24 mouse cellular contexts compared by ENCODE assay signal in genomic region chr19:59168386-59168905, GRCm38 (mm10). TPM values are rescaled to one million over a fixed set of nuclear protein-coding genes. Genes with fewer than 3 reads are reported as not detected.
A peak's percentile ranks its signal among the peaks of the same experiment; 100 is the strongest.
DNase-seq lines count a peak whose midpoint lies in the region; ATAC-seq and TF ChIP-seq lines count a peak whose summit lies in the region.
"Had no signal": no experiment of that assay in that cellular context is flagged by ENCODE, and none has a peak within 500 bp of the region (broad histone marks: within the 10 kb centered on the region; RNA-seq: fewer than 3 reads in every experiment).

No protein-coding gene starts in this region.

- H3K27ac ChIP-seq in hindbrain, embryonic 11.5 days (ENCODE audit: low read depth, low read length), result no peak overlapping the region
- no peak overlapping the region for H3K27ac ChIP-seq in hindbrain, postnatal 0 days
- H3K27ac ChIP-seq in forebrain, embryonic 10.5 days, result peak overlapping the region; percentile 94
- no peak overlapping the region for H3K27ac ChIP-seq in limb, embryonic 10.5 days

- no peak overlapping the region for H3K4me3 ChIP-seq in hindbrain, embryonic 11.5 days (ENCODE audit: low read depth, low read length)
- no peak overlapping the region for H3K4me3 ChIP-seq in hindbrain, postnatal 0 days (ENCODE audit: low read length)
- H3K4me3 ChIP-seq in forebrain, embryonic 10.5 days, result peak overlapping the region; percentile 62
- no peak overlapping the region for H3K4me3 ChIP-seq in limb, embryonic 10.5 days

- 3% methylated on average over 17 of the region's 17 CpGs for WGBS in hindbrain, embryonic 11.5 days
- WGBS in hindbrain, postnatal 0 days, result 5% methylated on average over 17 of the region's 17 CpGs
- under 1% methylated on average over 17 of the region's 17 CpGs for WGBS in forebrain, embryonic 10.5 days
- WGBS in limb, embryonic 10.5 days, result 2% methylated on average over 17 of the region's 17 CpGs

- no peaks in the 10 kb centered on the region for H3K36me3 ChIP-seq in hindbrain, embryonic 11.5 days (ENCODE audit: control insufficient read depth, insufficient read depth, low read length)
- no peaks in the 10 kb centered on the region for H3K36me3 ChIP-seq in hindbrain, postnatal 0 days (ENCODE audit: insufficient read depth, low read length)
- no peaks in the 10 kb centered on the region; the same call in 1 of the 2 replicates for H3K36me3 ChIP-seq in forebrain, embryonic 10.5 days (replicated peaks)
- H3K36me3 ChIP-seq in limb, embryonic 10.5 days, result no peaks in the 10 kb centered on the region

- peaks cover 98% of the 10 kb centered on the region for H3K27me3 ChIP-seq in hindbrain, embryonic 11.5 days (ENCODE audit: control insufficient read depth, insufficient read depth, low read length)
- peaks cover 85% of the 10 kb centered on the region for H3K27me3 ChIP-seq in hindbrain, postnatal 0 days (ENCODE audit: insufficient read depth, low read length)
- H3K27me3 ChIP-seq in forebrain, embryonic 10.5 days (ENCODE audit: poor library complexity, severe bottlenecking), result peaks cover 100% of the 10 kb centered on the region
- peaks cover 100% of the 10 kb centered on the region for H3K27me3 ChIP-seq in limb, embryonic 10.5 days (ENCODE audit: low read depth, poor library complexity, severe bottlenecking)
- H3K27me3 ChIP-seq: CH12.LX had no signal

- H3K4me1 ChIP-seq in hindbrain, embryonic 11.5 days (replicated peaks; ENCODE audit: control insufficient read depth, insufficient read depth, low read length), result peaks cover 9% of the 10 kb centered on the region
- H3K4me1 ChIP-seq in hindbrain, postnatal 0 days (ENCODE audit: insufficient read depth, low read length), result peaks cover 6% of the 10 kb centered on the region; the same call in 1 of the 2 replicates
- H3K4me1 ChIP-seq in forebrain, embryonic 10.5 days, result peaks cover 82% of the 10 kb centered on the region
- peaks cover 49% of the 10 kb centered on the region for H3K4me1 ChIP-seq in limb, embryonic 10.5 days

- peak; percentile 56 for DNase-seq in hindbrain, embryonic 11.5 days (ENCODE audit: low spot score)
- DNase-seq in hindbrain, postnatal 0 days (ENCODE audit: low spot score), result no peak
- peak; percentile 24 for DNase-seq in brain, embryonic 14.5 days (ENCODE audit: low read depth)
- peak; percentile 42 for DNase-seq in forebrain, embryonic 10.5 days (ENCODE audit: extremely low spot score, low spot score)
- peak; percentile 52 for DNase-seq in limb, embryonic 10.5 days (ENCODE audit: low spot score)
- no peak for DNase-seq in frontal cortex, postnatal 10 days (ENCODE audit: low spot score in 2 of 2)
- no peak for DNase-seq in adrenal gland, adult 18-20 months (ENCODE audit: low spot score in 2 of 2)
- DNase-seq in ovary, postnatal 10 days (ENCODE audit: low spot score), result no peak
- DNase-seq: adrenal gland, adult 8-10 months; cerebellum, adult 11-12 months; gastrocnemius, postnatal 25 days; kidney, adult 2 months; lung, adult 18-20 months had no signal

- no peak overlapping the region for H3K9ac ChIP-seq in hindbrain, embryonic 11.5 days (ENCODE audit: low read depth, low read length)
- no peak overlapping the region for H3K9ac ChIP-seq in hindbrain, postnatal 0 days (replicated peaks; ENCODE audit: low read length)

- TF ChIP-seq POLR2A in brain, embryonic 14.5 days (IDR thresholded peaks at IDR 0.05; ENCODE audit: borderline replicate concordance, extremely low read depth, insufficient read depth, insufficient read length, poor library complexity, severe bottlenecking), result no peak

- H3K9me3 ChIP-seq in hindbrain, embryonic 11.5 days (ENCODE audit: control insufficient read depth, low read length), result no peaks in the 10 kb centered on the region
- no peaks in the 10 kb centered on the region for H3K9me3 ChIP-seq in hindbrain, postnatal 0 days (ENCODE audit: low read length)
- no peaks in the 10 kb centered on the region for H3K9me3 ChIP-seq in forebrain, embryonic 10.5 days
- no peaks in the 10 kb centered on the region for H3K9me3 ChIP-seq in limb, embryonic 10.5 days (replicated peaks)

- no peak for TF ChIP-seq CTCF in hindbrain, postnatal 0 days (IDR thresholded peaks at IDR 0.05; ENCODE audit: low read depth)
- TF ChIP-seq CTCF in brain, embryonic 14.5 days (IDR thresholded peaks at IDR 0.05; ENCODE audit: borderline replicate concordance, extremely low read depth, insufficient read depth, insufficient read length), result no peak

- no peak for ATAC-seq in hindbrain, embryonic 11.5 days (ENCODE audit: low FRiP score)
- no peak for ATAC-seq in hindbrain, postnatal 0 days
- ATAC-seq: hindbrain, embryonic 16.5 days had no signal

- no peak overlapping the region for H3K4me2 ChIP-seq in hindbrain, embryonic 11.5 days (replicated peaks; ENCODE audit: low read depth, low read length)
- H3K4me2 ChIP-seq in hindbrain, postnatal 0 days (ENCODE audit: low read depth, low read length), result no peak overlapping the region

RNA-seq across cellular contexts. Expression of gene Vax1, which starts 1.4 kb away (rescaled TPM):
- polyA plus RNA-seq in hindbrain, embryonic 11.5 days (2014; fragmentation: Nextera tagmentation; extraction: Ambion mirVana), result 0.14 TPM in 1 of 2 replicates, not detected in the other
- not detected in 2 replicates for total RNA-seq in hindbrain, postnatal 0 days (2014; rRNA removed)
- not detected in 2 replicates for polyA plus RNA-seq in hindbrain, postnatal 0 days (2015; fragmentation: Nextera tagmentation; extraction: Ambion mirVana)
- polyA plus RNA-seq in brain, embryonic 14.5 days (2012; rRNA removed), result 10.5 and 22.5 TPM in 2 replicates
- polyA plus RNA-seq in forebrain, embryonic 10.5 days (2016; fragmentation: Nextera tagmentation; extraction: Ambion mirVana), result 0.50 and 1.0 TPM in 2 replicates
- polyA plus RNA-seq in limb, embryonic 10.5 days (2016; fragmentation: Nextera tagmentation; extraction: Ambion mirVana), result not detected in 2 replicates
- total RNA-seq in adrenal gland, adult 18-20 months (2021), result not detected
- total RNA-seq: adrenal gland, adult 8-10 months; CH12.LX; gastrocnemius, postnatal 25 days; heart, adult 8-10 months; liver, adult 2 months; megakaryocyte-erythroid progenitor cell, adult 5-6 weeks had no signal
- polyA plus RNA-seq: heart, embryonic 16.5 days; hindbrain, embryonic 16.5 days; kidney, adult 2 months; liver, adult 2 months; neural tube, embryonic 11.5 days; small intestine, adult 2 months had no signal

RNA-seq across cellular contexts. Expression of gene Kcnk18, which starts 50.6 kb away (rescaled TPM):
- polyA plus RNA-seq in hindbrain, embryonic 11.5 days (2014; fragmentation: Nextera tagmentation; extraction: Ambion mirVana), result not detected in 2 replicates
- not detected in 2 replicates for total RNA-seq in hindbrain, postnatal 0 days (2014; rRNA removed)
- polyA plus RNA-seq in hindbrain, postnatal 0 days (2015; fragmentation: Nextera tagmentation; extraction: Ambion mirVana), result 0.05 TPM in 1 of 2 replicates, not detected in the other
- not detected in 2 replicates for polyA plus RNA-seq in brain, embryonic 14.5 days (2012; rRNA removed)
- polyA plus RNA-seq in forebrain, embryonic 10.5 days (2016; fragmentation: Nextera tagmentation; extraction: Ambion mirVana), result not detected in 2 replicates
- polyA plus RNA-seq in limb, embryonic 10.5 days (2016; fragmentation: Nextera tagmentation; extraction: Ambion mirVana), result not detected in 2 replicates
- not detected for total RNA-seq in adrenal gland, adult 18-20 months (2021)
- total RNA-seq: adrenal gland, adult 8-10 months; CH12.LX; gastrocnemius, postnatal 25 days; heart, adult 8-10 months; layer of hippocampus, postnatal 10 days; left cerebral cortex, postnatal 14 days; liver, adult 2 months; megakaryocyte-erythroid progenitor cell, adult 5-6 weeks had no signal
- polyA plus RNA-seq: frontal cortex, adult 2 months; heart, embryonic 16.5 days; kidney, adult 2 months; liver, adult 2 months; neural tube, embryonic 11.5 days; small intestine, adult 2 months had no signal

Comparison
In these comparisons a context has a peak if more than half of its experiments do, and no peak if none do; other contexts are left out.
1. DNase-seq: peak in hindbrain, embryonic 11.5 days (single experiment), brain, embryonic 14.5 days (single experiment), forebrain, embryonic 10.5 days (single experiment) and limb, embryonic 10.5 days (single experiment); none in hindbrain, postnatal 0 days (single experiment), frontal cortex, postnatal 10 days (0 of 2), adrenal gland, adult 18-20 months (0 of 2) and ovary, postnatal 10 days (single experiment).